Mouse (Mus musculus) ES-Bruce4 (cell line): Measurements from ENCODE around the gene Zfp385c.

Experiments used
- CTCF ChIP-seq: IDR thresholded peaks from one replicate; pipeline ENCODE4 v1.8.1; 2011; ENCODE audit warnings: low read depth, low read length
- EP300 ChIP-seq: IDR thresholded peaks from 2 replicates; pipeline ENCODE4 v1.6.1; 2011; ENCODE audit warnings: low read depth, low read length; ENCODE audit not compliant: insufficient read depth
- POLR2A ChIP-seq: IDR thresholded peaks from one replicate; pipeline ENCODE4 v1.8.1; 2011; ENCODE audit warnings: low read length; ENCODE audit not compliant: insufficient read depth

GRCm38 (mm10) chr11:100700710-100701109 is 8.5 kb upstream of the Zfp385c start:
- TF ChIP-seq CTCF, result no peak
- TF ChIP-seq POLR2A, result no peak
- no peak for TF ChIP-seq EP300
